Mouse (Mus musculus) embryonic facial prominence, embryonic 13.5 days (tissue): ENCODE results near the gene Rin3. TPM values are rescaled to one million over a fixed set of nuclear protein-coding genes. Genes with fewer than 3 reads are reported as not detected.

ENCODE experiments used
- ATAC-seq: fragments of 200-750 bp; cut with Nextera tagmentation; 2 replicates; pipeline ENCODE4 v1.8.0; 2017; ENCODE audit warnings: low read depth; ENCODE audit not compliant: insufficient number of reproducible peaks, insufficient read depth, low FRiP score, low TSS enrichment
- H3K27ac ChIP-seq: fragments of 300-500 bp; sonication (generic); 2 replicates; pipeline ENCODE4 v1.5.1; 2015; ENCODE audit warnings: moderate library complexity, mild to moderate bottlenecking, inconsistent platforms
- H3K27me3 ChIP-seq: fragments of 300-500 bp; sonication (generic); 2 replicates; pipeline ENCODE4 v1.6.1; 2015; ENCODE audit warnings: mild to moderate bottlenecking, inconsistent platforms
- H3K36me3 ChIP-seq: fragments of 300-500 bp; sonication (generic); 2 replicates; pipeline ENCODE4 v1.6.1; 2015; ENCODE audit warnings: mild to moderate bottlenecking, inconsistent platforms
- H3K4me1 ChIP-seq: fragments of 300-500 bp; sonication (generic); 2 replicates; pipeline ENCODE4 v1.6.1; 2015; ENCODE audit warnings: inconsistent platforms
- H3K4me2 ChIP-seq: fragments of 300-500 bp; sonication (generic); 2 replicates; pipeline ENCODE4 v1.6.1; 2015; ENCODE audit warnings: moderate library complexity, mild to moderate bottlenecking, inconsistent platforms
- H3K4me3 ChIP-seq: fragments of 300-500 bp; sonication (generic); 2 replicates; pipeline ENCODE4 v1.5.1; 2015; ENCODE audit warnings: mild to moderate bottlenecking, inconsistent platforms
- H3K9ac ChIP-seq: fragments of 300-500 bp; sonication (generic); 2 replicates; pipeline ENCODE4 v1.6.1; 2015; ENCODE audit warnings: mild to moderate bottlenecking, inconsistent platforms
- H3K9me3 ChIP-seq: fragments of 300-500 bp; sonication (generic); 2 replicates; pipeline ENCODE4 v1.6.1; 2016; ENCODE audit warnings: inconsistent platforms
- WGBS: fragments of 180-500 bp; shearing (Covaris S2); methylation state at CpG from one replicate; pipeline ENCODE4 v1.1.7; 2015; ENCODE audit warnings: mixed read lengths; 5-methylcytosine and 5-hydroxymethylcytosine counted together
- polyA plus RNA-seq: library from polyadenylated mRNA; unstranded; fragments of >200 nt; fragmentation: Nextera tagmentation; extraction: Ambion mirVana; gene quantifications from 2 replicates; pipeline ENCODE4 v1.2.1, GENCODE M21; 2015

Rin3 gene
- polyA plus RNA-seq, 1 experiment from 2014 or later, result 6.1 TPM

DNA sequence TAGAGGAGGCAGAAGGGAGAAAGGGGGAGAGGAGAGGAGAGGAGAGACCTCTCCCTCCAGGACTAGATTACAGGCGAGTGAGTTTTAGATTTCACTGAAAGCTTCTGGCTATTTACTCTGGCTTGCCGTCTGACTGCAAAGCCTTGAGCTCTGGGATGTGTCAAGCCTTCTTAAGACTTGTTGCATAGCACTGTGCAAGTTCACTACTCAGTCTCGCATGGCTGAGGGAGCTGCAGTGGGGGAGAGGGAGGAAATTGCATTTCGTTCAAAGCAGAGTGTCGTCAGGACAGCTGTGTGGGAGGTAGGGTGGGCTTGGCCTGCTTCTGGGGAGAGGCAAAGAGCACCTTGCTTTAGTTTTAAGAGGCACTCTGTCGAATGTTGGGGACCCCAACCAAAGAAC, 8.8 kb downstream of the Rin3 start:
- H3K36me3 ChIP-seq, result no peaks in the 10 kb centered on the region
- H3K4me3 ChIP-seq, result no peak overlapping the region
- ATAC-seq, result no peak
- 0 out of 2 replicates have a peak, but pooled peaks cover 3% of the 10 kb centered on the region for H3K27me3 ChIP-seq
- WGBS, result 20% methylated on average over 6 of the region's 6 CpGs
- H3K9ac ChIP-seq, result no peak overlapping the region
- no peaks in the 10 kb centered on the region for H3K9me3 ChIP-seq
- H3K27ac ChIP-seq, result peak overlapping the region; percentile 45
- no peak overlapping the region for H3K4me2 ChIP-seq
- peaks cover 14% of the 10 kb centered on the region for H3K4me1 ChIP-seq

DNA sequence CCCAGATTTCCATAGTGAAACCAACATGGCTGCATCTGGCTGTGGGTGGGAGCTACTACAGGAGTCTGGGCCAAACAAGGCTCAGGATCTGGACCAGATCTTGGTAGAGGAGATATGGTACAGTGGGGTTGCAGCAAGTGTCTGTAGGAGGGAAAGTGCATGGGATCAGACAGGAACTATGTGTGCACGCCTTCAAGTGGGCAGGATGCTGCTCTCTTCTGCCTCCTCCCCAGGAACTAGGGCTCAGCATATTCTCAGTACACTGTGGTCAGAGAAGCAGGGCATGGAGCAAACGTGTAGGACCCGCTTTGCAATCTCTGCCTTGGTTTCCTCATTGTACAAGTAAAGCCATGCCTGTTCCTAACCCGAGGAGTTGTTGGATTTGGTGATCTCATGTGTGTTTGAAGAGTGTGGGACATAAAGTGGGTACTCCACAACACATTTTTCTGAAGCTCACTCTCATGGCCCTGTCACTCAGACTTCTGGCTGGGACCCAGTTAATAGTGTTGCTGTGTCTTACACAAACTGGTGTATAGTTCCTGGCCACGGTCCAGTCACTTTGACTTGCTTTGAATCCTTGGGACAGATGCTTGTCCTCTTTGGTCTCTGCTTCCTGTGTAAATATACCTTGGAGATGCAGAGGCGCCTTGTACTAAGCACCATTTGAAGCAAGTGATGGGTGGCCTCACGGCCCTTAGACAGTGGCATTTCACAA, 9.8 kb downstream of the Rin3 start:
- Histone ChIP-seq H3K27me3 (0 out of 2 replicates have a peak, but pooled peaks cover 1% of the 10 kb centered on the region), H3K4me1 (peaks cover 14% of the 10 kb centered on the region), H3K9me3 (no peaks in the 10 kb centered on the region), H3K36me3 (no peaks in the 10 kb centered on the region), H3K9ac (no peak overlapping the region), H3K4me2 (no peak overlapping the region), H3K27ac (peak overlapping the region; percentile 45; the same call in 1 of the 2 replicates), H3K4me3 (no peak overlapping the region)
- WGBS, result 81% methylated on average over 7 of the region's 7 CpGs
- ATAC-seq, result no peak

DNA sequence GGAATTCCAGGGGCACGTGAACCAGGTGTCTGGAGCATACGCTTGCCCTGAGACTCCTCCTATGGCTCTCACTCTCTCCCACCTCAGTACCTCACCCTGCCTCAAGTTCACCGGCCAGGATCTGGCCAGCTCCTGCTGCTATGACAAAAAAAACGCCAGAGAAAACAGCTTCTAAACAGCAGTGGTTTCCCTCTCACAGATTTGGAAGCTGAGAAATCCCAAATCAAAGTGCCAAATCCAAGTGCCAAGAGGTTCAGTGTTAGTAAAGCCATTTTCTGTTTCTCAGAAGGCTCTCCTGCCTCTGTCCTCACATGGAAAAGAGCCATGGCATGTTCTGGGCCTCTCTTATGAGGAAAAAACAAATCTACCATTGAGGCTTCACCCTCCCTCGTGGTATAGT, 11.8 kb downstream of the Rin3 start:
- H3K4me3 ChIP-seq, result no peak overlapping the region
- H3K4me1 ChIP-seq, result peaks cover 14% of the 10 kb centered on the region
- no peak overlapping the region for H3K27ac ChIP-seq
- no peak overlapping the region for H3K9ac ChIP-seq
- ATAC-seq, result no peak
- WGBS, result 60% methylated on average over 5 of the region's 5 CpGs
- H3K27me3 ChIP-seq, result no peaks in the 10 kb centered on the region
- no peaks in the 10 kb centered on the region for H3K36me3 ChIP-seq
- H3K4me2 ChIP-seq, result no peak overlapping the region
- H3K9me3 ChIP-seq, result no peaks in the 10 kb centered on the region

DNA sequence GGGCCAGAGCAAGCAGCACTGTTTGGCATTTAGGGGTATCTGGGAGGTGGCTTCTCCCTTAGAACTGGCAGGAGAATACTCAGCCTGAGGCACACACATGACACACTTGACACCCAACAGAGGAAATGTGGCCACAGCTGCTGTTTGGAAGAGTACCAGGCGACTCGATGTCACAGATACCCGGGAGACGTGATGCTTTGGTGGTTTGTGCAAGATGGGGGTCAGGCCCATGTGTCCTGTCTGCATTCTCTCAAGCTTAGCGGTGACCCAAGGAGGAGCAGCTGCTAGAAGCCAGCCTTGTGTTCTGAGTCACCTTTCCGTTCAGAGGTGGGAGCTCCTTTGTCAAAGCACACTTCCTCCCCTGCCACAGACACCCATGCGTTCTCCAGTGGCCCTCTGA, 12.4 kb downstream of the Rin3 start:
- H3K9me3 ChIP-seq, result no peaks in the 10 kb centered on the region
- H3K9ac ChIP-seq, result no peak overlapping the region
- ATAC-seq, result no peak
- no peaks in the 10 kb centered on the region for H3K27me3 ChIP-seq
- WGBS, result 65% methylated on average over 7 of the region's 7 CpGs
- H3K4me3 ChIP-seq, result no peak overlapping the region
- H3K36me3 ChIP-seq, result no peaks in the 10 kb centered on the region
- peaks cover 14% of the 10 kb centered on the region for H3K4me1 ChIP-seq
- no peak overlapping the region for H3K4me2 ChIP-seq
- H3K27ac ChIP-seq, result no peak overlapping the region

DNA sequence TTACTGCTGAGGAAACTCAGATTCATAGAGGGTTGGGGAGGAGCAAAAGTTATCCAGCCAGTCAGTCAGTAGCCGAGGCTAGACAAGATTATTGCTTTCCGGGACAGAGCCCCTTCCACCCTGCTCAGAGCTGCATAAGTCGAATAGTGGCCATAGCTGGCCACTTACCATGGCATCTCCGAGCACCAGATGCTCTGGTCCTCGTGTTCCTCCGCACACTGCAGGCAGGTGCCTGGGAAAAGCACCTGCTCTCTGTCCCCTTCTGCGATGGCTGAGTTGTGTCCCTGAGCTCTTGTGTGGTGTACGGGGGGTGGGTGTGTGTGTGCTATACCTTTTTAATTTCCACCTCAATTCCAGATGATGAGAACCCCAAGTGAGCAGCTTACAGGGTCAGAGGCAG, 12.8 kb downstream of the Rin3 start:
- Histone ChIP-seq H3K9me3 (no peaks in the 10 kb centered on the region), H3K4me2 (no peak overlapping the region), H3K4me1 (peaks cover 14% of the 10 kb centered on the region), H3K4me3 (no peak overlapping the region), H3K27ac (no peak overlapping the region), H3K9ac (no peak overlapping the region), H3K27me3 (no peaks in the 10 kb centered on the region), H3K36me3 (no peaks in the 10 kb centered on the region)
- WGBS, result 82% methylated on average over 8 of the region's 8 CpGs
- no peak for ATAC-seq

DNA sequence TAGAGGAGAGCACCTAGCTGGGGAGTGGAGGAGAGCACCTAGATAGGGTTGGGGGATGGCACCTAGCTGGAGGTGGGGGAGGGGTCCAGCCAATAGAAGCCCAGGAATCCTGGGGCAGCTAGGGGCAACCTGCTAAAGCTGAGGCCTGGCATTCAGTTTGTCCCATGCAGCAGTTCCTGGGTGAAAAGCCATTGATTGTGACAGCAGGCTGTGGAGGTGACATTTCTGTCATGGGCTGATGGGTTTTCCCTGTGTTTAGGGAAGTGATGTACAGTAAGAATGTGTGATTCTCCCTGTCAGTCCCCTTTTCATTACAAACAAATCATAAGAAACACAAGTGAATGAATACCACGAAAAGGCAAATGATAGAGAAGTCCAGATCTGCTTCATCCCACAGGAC, 13.5 kb downstream of the Rin3 start:
- no peak for ATAC-seq
- no peaks in the 10 kb centered on the region for H3K27me3 ChIP-seq
- H3K9ac ChIP-seq, result no peak overlapping the region
- 89% methylated on average over 1 of the region's 1 CpGs for WGBS
- H3K27ac ChIP-seq, result no peak overlapping the region
- no peaks in the 10 kb centered on the region for H3K36me3 ChIP-seq
- no peaks in the 10 kb centered on the region for H3K9me3 ChIP-seq
- H3K4me1 ChIP-seq, result peaks cover 14% of the 10 kb centered on the region
- H3K4me2 ChIP-seq, result no peak overlapping the region
- no peak overlapping the region for H3K4me3 ChIP-seq

DNA sequence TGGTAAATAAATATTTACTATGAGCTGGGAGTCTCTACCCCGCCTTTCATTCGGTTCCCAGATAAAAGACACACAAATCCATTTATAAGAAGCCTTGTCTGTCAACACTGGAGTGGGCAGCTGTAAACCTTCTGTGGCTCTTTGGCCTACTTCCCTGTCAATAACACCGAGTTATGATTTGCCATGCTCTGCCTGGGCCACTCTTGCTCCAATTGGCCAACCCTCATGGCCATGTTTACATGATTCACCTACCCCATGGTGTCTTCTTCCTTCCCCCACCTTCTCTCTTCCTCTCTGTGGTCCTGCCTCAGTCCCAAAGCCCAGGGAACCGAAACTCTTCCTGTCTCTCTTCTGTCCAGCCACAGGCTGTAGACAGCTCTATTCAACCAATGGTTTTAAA, 14.1 kb downstream of the Rin3 start:
- Histone ChIP-seq H3K27me3 (no peaks in the 10 kb centered on the region), H3K27ac (no peak overlapping the region), H3K4me3 (no peak overlapping the region), H3K9me3 (no peaks in the 10 kb centered on the region), H3K9ac (no peak overlapping the region), H3K4me1 (peaks cover 9% of the 10 kb centered on the region), H3K36me3 (no peaks in the 10 kb centered on the region), H3K4me2 (no peak overlapping the region)
- no peak for ATAC-seq
- WGBS, result 84% methylated on average over 4 of the region's 4 CpGs

DNA sequence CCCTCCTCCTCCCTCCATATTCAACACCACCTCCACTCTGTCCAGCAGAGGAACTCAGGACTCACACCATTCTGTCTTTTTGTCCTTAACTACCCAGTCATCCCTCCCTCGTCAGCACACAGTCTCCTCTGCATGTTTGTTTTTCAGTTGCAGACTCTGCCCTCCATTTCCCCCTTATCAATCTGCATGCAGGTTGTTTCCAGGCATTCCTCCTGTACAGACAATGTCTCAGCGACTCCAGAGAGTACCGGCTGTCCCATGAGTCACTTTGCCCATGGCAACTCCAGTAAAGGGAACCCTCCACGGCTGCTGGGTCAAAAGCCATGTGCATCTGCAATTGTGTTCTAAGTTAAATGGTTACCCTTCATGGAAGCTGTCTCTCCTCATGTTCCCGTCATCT, 16.4 kb downstream of the Rin3 start:
- Histone ChIP-seq H3K9ac (no peak overlapping the region), H3K36me3 (no peaks in the 10 kb centered on the region), H3K4me3 (no peak overlapping the region), H3K27me3 (no peaks in the 10 kb centered on the region), H3K9me3 (no peaks in the 10 kb centered on the region), H3K27ac (no peak overlapping the region), H3K4me2 (no peak overlapping the region), H3K4me1 (peaks cover 19% of the 10 kb centered on the region)
- 57% methylated on average over 5 of the region's 5 CpGs for WGBS
- no peak for ATAC-seq

DNA sequence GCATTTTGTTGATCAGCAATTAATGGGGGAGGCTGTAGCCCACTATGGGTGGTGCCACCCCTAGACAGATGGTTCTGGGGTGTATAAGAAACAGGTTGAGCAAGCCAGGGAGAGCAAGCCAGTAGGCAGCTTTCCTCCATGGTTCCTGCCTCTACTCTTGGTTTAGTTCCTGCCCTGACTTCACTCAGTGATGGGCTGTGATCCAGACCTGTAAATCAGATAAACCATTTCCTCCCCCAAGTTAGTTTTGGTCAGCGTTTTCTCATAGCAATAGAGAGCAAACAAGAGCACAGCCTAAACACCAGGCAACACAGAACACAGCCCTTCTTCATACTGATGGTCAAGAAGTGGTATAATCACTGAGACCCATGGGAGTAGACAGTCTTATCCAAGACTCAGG, 18.7 kb downstream of the Rin3 start:
- 76% methylated on average over 1 of the region's 1 CpGs for WGBS
- Histone ChIP-seq H3K4me1 (peaks cover 36% of the 10 kb centered on the region), H3K27ac (no peak overlapping the region), H3K9me3 (no peaks in the 10 kb centered on the region), H3K4me2 (no peak overlapping the region), H3K4me3 (no peak overlapping the region), H3K36me3 (no peaks in the 10 kb centered on the region), H3K27me3 (no peaks in the 10 kb centered on the region), H3K9ac (no peak overlapping the region)
- ATAC-seq, result no peak

DNA sequence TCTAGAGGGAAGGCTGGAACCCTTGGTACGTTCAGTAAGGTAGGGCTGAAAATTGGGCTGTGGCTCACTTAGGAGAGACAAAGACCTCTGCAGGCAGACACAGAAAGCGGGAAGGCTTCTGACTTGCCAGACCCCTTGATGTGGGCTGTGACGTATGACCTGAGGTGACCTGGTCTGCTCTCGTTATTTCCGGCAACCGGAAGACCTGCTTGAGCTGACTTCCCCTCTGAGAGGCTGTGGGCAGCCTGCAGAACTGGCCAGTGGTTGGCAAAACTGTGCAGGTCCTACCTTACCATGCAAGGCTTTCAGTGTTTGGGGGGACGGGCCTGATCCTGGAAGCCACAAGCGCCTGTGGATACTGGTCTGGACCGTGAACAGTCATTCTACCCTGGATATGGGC, 19.5 kb downstream of the Rin3 start:
- no peak for ATAC-seq
- no peaks in the 10 kb centered on the region for H3K36me3 ChIP-seq
- H3K4me1 ChIP-seq, result peaks cover 40% of the 10 kb centered on the region
- WGBS, result 87% methylated on average over 9 of the region's 9 CpGs
- H3K9ac ChIP-seq, result no peak overlapping the region
- H3K4me2 ChIP-seq, result no peak overlapping the region
- no peak overlapping the region for H3K4me3 ChIP-seq
- no peaks in the 10 kb centered on the region for H3K9me3 ChIP-seq
- no peak overlapping the region for H3K27ac ChIP-seq
- no peaks in the 10 kb centered on the region for H3K27me3 ChIP-seq

DNA sequence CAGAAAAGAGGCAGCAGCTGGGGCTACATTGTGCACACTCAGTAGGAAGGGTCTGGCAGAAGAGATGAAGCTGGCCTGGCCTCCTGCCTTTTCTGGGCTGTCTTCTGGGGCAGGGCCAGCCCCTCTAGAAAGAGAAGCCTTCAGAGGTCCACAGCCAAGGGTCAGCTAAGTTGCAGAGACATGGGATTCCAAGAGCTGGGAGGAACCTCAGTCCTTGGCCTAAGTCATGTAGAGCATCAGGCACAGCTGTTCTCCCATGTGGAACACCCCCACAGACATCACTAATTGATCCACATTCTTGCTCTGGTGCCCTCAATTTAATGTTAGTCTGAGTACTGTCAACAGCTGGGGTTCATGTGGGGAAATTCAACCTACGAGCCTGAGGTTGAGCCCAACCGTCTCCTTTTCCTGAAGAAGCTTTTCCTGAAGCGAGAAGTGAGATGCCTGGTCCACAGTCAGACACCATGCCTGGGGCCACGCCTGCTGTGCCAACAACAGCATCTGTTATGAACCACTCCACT, 20.0 kb downstream of the Rin3 start:
- Histone ChIP-seq H3K4me2 (no peak overlapping the region), H3K9me3 (no peaks in the 10 kb centered on the region), H3K4me3 (no peak overlapping the region), H3K9ac (no peak overlapping the region), H3K4me1 (peaks cover 44% of the 10 kb centered on the region), H3K27ac (no peak overlapping the region), H3K27me3 (no peaks in the 10 kb centered on the region), H3K36me3 (no peaks in the 10 kb centered on the region)
- 48% methylated on average over 4 of the region's 4 CpGs for WGBS
- ATAC-seq, result no peak

DNA sequence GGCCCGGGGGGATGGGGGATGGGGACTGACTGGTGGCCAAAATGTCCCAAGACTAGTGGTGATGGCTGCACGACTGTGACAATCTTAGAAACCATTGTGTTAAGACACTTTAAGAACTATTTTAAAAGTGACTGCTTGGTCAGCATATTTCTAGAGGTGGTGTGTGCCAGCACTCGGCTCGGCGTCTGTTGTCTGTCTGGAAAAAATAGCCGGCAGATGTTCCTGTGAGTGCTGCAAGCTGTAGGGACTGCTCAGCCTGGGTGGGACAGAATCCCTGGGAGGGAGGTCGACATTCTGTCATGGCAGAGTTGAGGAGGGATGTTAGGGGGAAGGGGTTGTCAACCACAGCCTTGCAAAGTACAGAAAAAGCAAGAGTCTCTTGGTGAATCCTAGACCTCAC, 21.0 kb downstream of the Rin3 start:
- Histone ChIP-seq H3K27me3 (no peaks in the 10 kb centered on the region), H3K36me3 (no peaks in the 10 kb centered on the region), H3K27ac (no peak overlapping the region), H3K4me1 (peaks cover 54% of the 10 kb centered on the region), H3K9ac (no peak overlapping the region), H3K9me3 (no peaks in the 10 kb centered on the region), H3K4me3 (no peak overlapping the region), H3K4me2 (no peak overlapping the region)
- 28% methylated on average over 7 of the region's 7 CpGs for WGBS
- no peak for ATAC-seq
